Mouse (Mus musculus) liver, embryonic 14.5 days (tissue): ENCODE measurements around the gene Rpl41.

Experiments used
- CTCF ChIP-seq: IDR thresholded peaks from 2 replicates; pipeline ENCODE4 v1.5.1; 2016; ENCODE audit warnings: antibody characterized with exemption, low read depth, control low read depth
- EP300 ChIP-seq: IDR thresholded peaks from 2 replicates; pipeline ENCODE4 v1.6.1; 2016; ENCODE audit warnings: antibody characterized with exemption, low read depth

GRCm38 (mm10) chr10:128509203-128509602 is 39.9 kb downstream of the Rpl41 start:
- TF ChIP-seq CTCF (no peak), EP300 (no peak)
